Mouse (Mus musculus) forebrain, embryonic 12.5 days (tissue): ENCODE results near the gene Sema3e. TPM values are rescaled to one million over a fixed set of nuclear protein-coding genes. Genes with fewer than 3 reads are reported as not detected.

Experiments
- ATAC-seq: fragments of 200-750 bp; cut with Nextera tagmentation; 2 replicates; pipeline ENCODE4 v1.8.0; 2017; ENCODE audit warnings: moderate TSS enrichment; ENCODE audit not compliant: low FRiP score
- H3K27ac ChIP-seq: fragments of 300-500 bp; sonication (generic); 2 replicates; pipeline ENCODE4 v1.5.1; 2016; ENCODE audit warnings: mild to moderate bottlenecking
- H3K27me3 ChIP-seq: fragments of 300-500 bp; sonication (generic); 2 replicates; pipeline ENCODE4 v1.6.1; 2016; ENCODE audit warnings: mild to moderate bottlenecking
- H3K36me3 ChIP-seq: fragments of 300-500 bp; sonication (generic); replicated peaks from 2 replicates; pipeline ENCODE4 v1.6.1; 2016; ENCODE audit warnings: mild to moderate bottlenecking
- H3K4me1 ChIP-seq: fragments of 300-500 bp; sonication (generic); 2 replicates; pipeline ENCODE4 v1.6.1; 2016
- H3K4me2 ChIP-seq: fragments of 300-500 bp; sonication (generic); 2 replicates; pipeline ENCODE4 v1.6.1; 2016; ENCODE audit warnings: mild to moderate bottlenecking, moderate library complexity
- H3K4me3 ChIP-seq: fragments of 300-500 bp; sonication (generic); replicated peaks from 2 replicates; pipeline ENCODE4 v1.5.1; 2016; ENCODE audit warnings: mild to moderate bottlenecking
- H3K9ac ChIP-seq: fragments of 300-500 bp; sonication (generic); 2 replicates; pipeline ENCODE4 v1.6.1; 2016; ENCODE audit warnings: mild to moderate bottlenecking
- H3K9me3 ChIP-seq: fragments of 300-500 bp; sonication (generic); 2 replicates; pipeline ENCODE4 v1.6.1; 2016
- WGBS: fragments of 180-500 bp; shearing (Covaris S2); methylation state at CpG from one replicate; pipeline ENCODE4 v1.1.7; 2016; 5-methylcytosine and 5-hydroxymethylcytosine counted together
- polyA plus RNA-seq: library from polyadenylated mRNA; unstranded; fragments of >200 nt; fragmentation: Nextera tagmentation; extraction: Ambion mirVana; gene quantifications from 2 replicates; pipeline ENCODE4 v1.2.1, GENCODE M21; 2016

Sema3e gene
- polyA plus RNA-seq: 1.3 and 1.6 TPM in 2 replicates

- Histone ChIP-seq H3K4me3 (peak within 1 kb of the TSS; percentile 54), H3K4me1 (peaks cover 8% of the 10 kb centered on the region), H3K36me3 (no peaks in the 10 kb centered on the region), H3K27me3 (peaks cover 4% of the 10 kb centered on the region; the same call in 1 of the 2 replicates), H3K4me2 (peak within 1 kb of the TSS; percentile 90), H3K27ac (no peak within 1 kb of the TSS), H3K9ac (peak within 1 kb of the TSS; percentile 48), H3K9me3 (no peaks in the 10 kb centered on the region)
- under 1% methylated on average over 47 of the region's 47 CpGs for WGBS
- peak; percentile 86 for ATAC-seq
Measured at GRCm38 (mm10) chr5:14025205-14026124, at the start of gene Sema3e. Gene Sema3e, plus strand, starts transcription at chr5:14025276.

DNA sequence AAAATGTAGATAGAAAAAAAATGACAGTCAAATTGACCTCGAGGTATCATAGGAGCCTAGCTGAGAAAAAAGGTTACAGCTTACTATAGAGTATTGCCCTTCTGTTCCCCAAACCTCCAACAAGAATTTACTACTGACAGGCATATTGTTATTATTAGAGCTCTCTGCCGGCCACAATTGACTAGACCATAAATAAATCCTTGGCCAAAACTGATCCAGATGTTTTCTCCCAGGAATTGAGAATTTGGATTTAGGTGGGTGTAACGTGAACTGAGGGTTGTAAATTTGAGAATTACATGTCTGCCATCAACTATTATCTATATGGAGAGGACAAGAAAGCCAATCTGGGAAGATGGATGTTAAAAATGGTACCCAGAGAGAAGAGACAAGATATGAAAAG is 47.5 kb upstream of the Sema3e start:
- no peak overlapping the region for H3K27ac ChIP-seq
- H3K4me3 ChIP-seq: no peak overlapping the region
- H3K4me2 ChIP-seq: no peak overlapping the region
- H3K27me3 ChIP-seq: no peaks in the 10 kb centered on the region
- no peak overlapping the region for H3K9ac ChIP-seq
- no peaks in the 10 kb centered on the region for H3K36me3 ChIP-seq
- peaks cover 7% of the 10 kb centered on the region; the same call in 1 of the 2 replicates for H3K4me1 ChIP-seq
- WGBS: 88% methylated on average over 3 of the region's 3 CpGs
- ATAC-seq: no peak
- H3K9me3 ChIP-seq: no peaks in the 10 kb centered on the region

DNA sequence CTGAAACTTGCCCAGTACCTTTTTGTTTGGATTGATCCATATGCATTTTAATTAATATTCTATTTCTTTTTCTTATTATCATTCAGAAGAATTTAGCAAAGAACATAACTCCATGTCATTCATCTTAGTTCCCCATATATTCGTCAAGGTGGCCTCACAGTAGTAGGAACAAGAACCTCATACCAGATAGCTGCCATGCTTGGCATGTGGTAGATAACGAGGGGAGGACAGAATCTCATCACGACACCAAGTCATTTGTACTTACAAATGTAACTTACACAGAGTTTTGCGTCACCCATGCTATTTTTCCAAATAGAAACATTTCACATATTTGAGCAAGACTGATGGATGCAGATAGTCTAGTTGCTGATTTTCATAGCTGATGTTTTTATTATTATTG is 45.9 kb upstream of the Sema3e start:
- no peak for ATAC-seq
- H3K9ac ChIP-seq: no peak overlapping the region
- H3K36me3 ChIP-seq: no peaks in the 10 kb centered on the region
- no peak overlapping the region for H3K4me2 ChIP-seq
- WGBS: 87% methylated on average over 4 of the region's 4 CpGs
- H3K27ac ChIP-seq: no peak overlapping the region
- H3K4me1 ChIP-seq: peaks cover 11% of the 10 kb centered on the region; the same call in 1 of the 2 replicates
- H3K27me3 ChIP-seq: peaks cover 2% of the 10 kb centered on the region; the same call in 1 of the 2 replicates
- no peak overlapping the region for H3K4me3 ChIP-seq
- H3K9me3 ChIP-seq: no peaks in the 10 kb centered on the region

DNA sequence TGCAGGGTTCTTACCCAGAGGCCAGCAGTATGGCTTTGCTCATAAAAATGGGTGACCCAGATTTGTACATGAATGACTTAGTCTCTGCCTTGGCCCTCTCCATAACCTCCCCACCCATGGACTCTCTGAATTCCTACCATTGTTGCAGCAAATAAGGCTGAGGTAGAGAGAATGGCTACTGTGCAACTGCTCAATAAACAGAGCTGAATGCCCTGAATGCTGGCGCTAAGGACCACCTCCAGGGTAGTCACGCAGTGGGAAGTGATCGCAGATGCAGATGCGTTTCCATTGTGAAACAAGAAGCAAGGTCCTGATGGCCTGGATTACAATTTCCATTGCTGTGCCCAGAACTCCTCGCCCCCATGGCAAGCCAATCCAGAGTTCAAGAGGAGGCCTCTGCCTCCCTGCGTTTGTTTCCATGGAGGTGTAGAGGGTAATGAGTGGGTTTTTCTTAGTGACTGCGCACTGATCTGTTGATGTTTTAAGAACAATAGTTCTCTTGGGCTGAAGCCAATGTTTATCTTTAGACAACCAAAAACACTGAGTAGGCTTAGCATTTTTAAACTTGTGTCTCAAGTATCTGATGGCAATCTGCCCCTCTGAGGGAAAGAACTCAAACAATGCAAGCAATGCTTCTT is 42.5 kb upstream of the Sema3e start:
- no peak overlapping the region for H3K27ac ChIP-seq
- peak; percentile 81 for ATAC-seq
- no peak overlapping the region for H3K9ac ChIP-seq
- H3K4me2 ChIP-seq: no peak overlapping the region
- peaks cover 3% of the 10 kb centered on the region; the same call in 1 of the 2 replicates for H3K27me3 ChIP-seq
- H3K4me1 ChIP-seq: peaks cover 11% of the 10 kb centered on the region; the same call in 1 of the 2 replicates
- no peak overlapping the region for H3K4me3 ChIP-seq
- H3K36me3 ChIP-seq: no peaks in the 10 kb centered on the region
- 10% methylated on average over 7 of the region's 7 CpGs for WGBS
- no peaks in the 10 kb centered on the region for H3K9me3 ChIP-seq

- no peak for ATAC-seq
- Histone ChIP-seq H3K9ac (no peak overlapping the region), H3K36me3 (no peaks in the 10 kb centered on the region), H3K27ac (no peak overlapping the region), H3K27me3 (peaks cover 3% of the 10 kb centered on the region; the same call in 1 of the 2 replicates), H3K4me2 (no peak overlapping the region), H3K4me3 (no peak overlapping the region), H3K9me3 (no peaks in the 10 kb centered on the region), H3K4me1 (peaks cover 11% of the 10 kb centered on the region; the same call in 1 of the 2 replicates)
- 82% methylated on average over 4 of the region's 4 CpGs for WGBS
Measured at GRCm38 (mm10) chr5:13983608-13984007, 41.5 kb upstream of the Sema3e start.

DNA sequence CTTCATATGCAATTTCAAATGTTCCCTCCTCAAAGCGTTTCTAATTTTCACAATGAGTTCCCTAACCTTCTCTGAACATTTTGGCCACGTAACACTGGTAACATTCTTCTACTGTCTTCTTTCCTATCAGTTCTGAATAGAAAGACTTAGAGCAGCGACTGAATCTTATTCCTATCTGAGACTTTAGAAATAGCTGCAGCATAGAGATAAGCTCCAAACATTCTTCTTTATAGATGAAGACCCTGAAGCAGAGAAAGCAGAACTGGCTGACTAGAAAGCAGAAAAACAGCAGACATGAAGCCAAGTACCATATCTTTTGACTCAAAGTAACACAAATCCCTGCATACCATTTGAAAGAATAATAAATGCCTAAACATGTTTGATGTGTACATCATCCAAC is 39.4 kb upstream of the Sema3e start:
- H3K4me3 ChIP-seq: no peak overlapping the region
- H3K27me3 ChIP-seq: peaks cover 3% of the 10 kb centered on the region; the same call in 1 of the 2 replicates
- no peaks in the 10 kb centered on the region for H3K36me3 ChIP-seq
- no peak for ATAC-seq
- peaks cover 11% of the 10 kb centered on the region; the same call in 1 of the 2 replicates for H3K4me1 ChIP-seq
- WGBS: 92% methylated on average over 3 of the region's 3 CpGs
- H3K9ac ChIP-seq: no peak overlapping the region
- H3K27ac ChIP-seq: no peak overlapping the region
- no peak overlapping the region for H3K4me2 ChIP-seq
- H3K9me3 ChIP-seq: no peaks in the 10 kb centered on the region

- no peaks in the 10 kb centered on the region for H3K9me3 ChIP-seq
- H3K4me2 ChIP-seq: no peak overlapping the region
- 74% methylated on average over 1 of the region's 1 CpGs for WGBS
- no peak overlapping the region for H3K27ac ChIP-seq
- H3K4me1 ChIP-seq: peaks cover 8% of the 10 kb centered on the region; the same call in 1 of the 2 replicates
- peaks cover 3% of the 10 kb centered on the region; the same call in 1 of the 2 replicates for H3K27me3 ChIP-seq
- H3K4me3 ChIP-seq: no peak overlapping the region
- no peak for ATAC-seq
- H3K36me3 ChIP-seq: no peaks in the 10 kb centered on the region
- H3K9ac ChIP-seq: no peak overlapping the region
Measured at GRCm38 (mm10) chr5:13987123-13987522, 38.0 kb upstream of the Sema3e start.

- Histone ChIP-seq H3K27ac (no peak overlapping the region), H3K4me1 (no peaks in the 10 kb centered on the region; the same call in 1 of the 2 replicates), H3K27me3 (peaks cover 3% of the 10 kb centered on the region; the same call in 1 of the 2 replicates), H3K36me3 (no peaks in the 10 kb centered on the region), H3K9me3 (no peaks in the 10 kb centered on the region), H3K4me3 (no peak overlapping the region), H3K9ac (no peak overlapping the region), H3K4me2 (no peak overlapping the region)
- WGBS: 76% methylated on average over 2 of the region's 2 CpGs
- no peak for ATAC-seq
Measured at GRCm38 (mm10) chr5:13988023-13988422, 37.1 kb upstream of the Sema3e start.

GRCm38 (mm10) chr5:13992734-13993396 is 32.2 kb upstream of the Sema3e start:
- ATAC-seq: no peak
- Histone ChIP-seq H3K4me1 (no peaks in the 10 kb centered on the region), H3K36me3 (no peaks in the 10 kb centered on the region), H3K4me3 (no peak overlapping the region), H3K9me3 (no peaks in the 10 kb centered on the region), H3K27me3 (no peaks in the 10 kb centered on the region), H3K4me2 (no peak overlapping the region), H3K27ac (no peak overlapping the region), H3K9ac (no peak overlapping the region)
- WGBS: 79% methylated on average over 11 of the region's 11 CpGs

- H3K36me3 ChIP-seq: no peaks in the 10 kb centered on the region
- peaks cover 8% of the 10 kb centered on the region for H3K4me1 ChIP-seq
- H3K9ac ChIP-seq: no peak overlapping the region
- no peak overlapping the region for H3K4me2 ChIP-seq
- 94% methylated on average over 7 of the region's 7 CpGs for WGBS
- H3K27ac ChIP-seq: no peak overlapping the region
- H3K27me3 ChIP-seq: peaks cover 4% of the 10 kb centered on the region; the same call in 1 of the 2 replicates
- ATAC-seq: no peak
- H3K9me3 ChIP-seq: no peaks in the 10 kb centered on the region
- no peak overlapping the region for H3K4me3 ChIP-seq
Measured at GRCm38 (mm10) chr5:14028341-14028740, 3.3 kb downstream of the Sema3e start.

- WGBS: 89% methylated on average over 1 of the region's 1 CpGs
- Histone ChIP-seq H3K4me2 (no peak overlapping the region), H3K36me3 (no peaks in the 10 kb centered on the region), H3K4me3 (no peak overlapping the region), H3K4me1 (peaks cover 5% of the 10 kb centered on the region), H3K27ac (no peak overlapping the region), H3K9me3 (no peaks in the 10 kb centered on the region), H3K27me3 (peaks cover 4% of the 10 kb centered on the region; the same call in 1 of the 2 replicates), H3K9ac (no peak overlapping the region)
- ATAC-seq: no peak
Measured at GRCm38 (mm10) chr5:14030796-14031195, 5.7 kb downstream of the Sema3e start.

DNA sequence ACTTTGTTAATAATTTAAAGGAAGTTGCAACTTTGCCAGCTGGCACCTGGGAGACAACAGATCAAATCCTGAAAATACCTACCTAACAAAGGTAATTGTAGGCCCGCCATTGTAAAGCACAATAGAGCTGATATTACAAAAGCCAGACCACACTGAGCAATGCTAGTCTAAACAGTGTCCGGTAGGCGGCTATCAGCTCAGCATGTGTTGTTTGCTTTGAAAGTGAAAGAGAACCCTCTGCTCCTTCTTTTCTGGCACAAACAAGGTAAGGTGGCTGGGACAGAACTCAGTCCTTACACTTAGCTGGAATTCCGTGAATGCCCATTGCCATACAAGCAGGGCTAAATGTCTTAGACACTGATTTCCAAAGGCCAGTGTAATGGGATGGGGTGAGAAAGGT is 7.0 kb downstream of the Sema3e start:
- no peak for ATAC-seq
- Histone ChIP-seq H3K4me1 (no peaks in the 10 kb centered on the region), H3K4me3 (no peak overlapping the region), H3K36me3 (no peaks in the 10 kb centered on the region), H3K9me3 (no peaks in the 10 kb centered on the region), H3K27ac (no peak overlapping the region), H3K9ac (no peak overlapping the region), H3K4me2 (no peak overlapping the region), H3K27me3 (no peaks in the 10 kb centered on the region)
- WGBS: 14% methylated on average over 4 of the region's 4 CpGs
